Mouse (Mus musculus): ENCODE measurements at regions not wholly inside any gene's neighbourhood (a gene's known extent, or its start where the extent isn't known, plus 50 kb on each side); places are given as distances from the start of the nearest gene placed in this dataset.

- H3K4me1 ChIP-seq (replicated peaks), result no peaks in the 10 kb centered on the region
- H3K9me3 ChIP-seq, result no peaks in the 10 kb centered on the region
- 90% methylated on average over 8 of the region's 8 CpGs for WGBS
- no peak overlapping the region for H3K4me2 ChIP-seq
- no peak for ATAC-seq (ENCODE audit: low FRiP score)
- no peak overlapping the region for H3K9ac ChIP-seq
- no peaks in the 10 kb centered on the region for H3K27me3 ChIP-seq
- H3K36me3 ChIP-seq, result no peaks in the 10 kb centered on the region
- H3K4me3 ChIP-seq, result no peak overlapping the region
- H3K27ac ChIP-seq, result no peak overlapping the region
These were observed 75.7 kb upstream of the Igfbp3 start for GRCm38 (mm10) chr11:7289242-7289938.

DNA sequence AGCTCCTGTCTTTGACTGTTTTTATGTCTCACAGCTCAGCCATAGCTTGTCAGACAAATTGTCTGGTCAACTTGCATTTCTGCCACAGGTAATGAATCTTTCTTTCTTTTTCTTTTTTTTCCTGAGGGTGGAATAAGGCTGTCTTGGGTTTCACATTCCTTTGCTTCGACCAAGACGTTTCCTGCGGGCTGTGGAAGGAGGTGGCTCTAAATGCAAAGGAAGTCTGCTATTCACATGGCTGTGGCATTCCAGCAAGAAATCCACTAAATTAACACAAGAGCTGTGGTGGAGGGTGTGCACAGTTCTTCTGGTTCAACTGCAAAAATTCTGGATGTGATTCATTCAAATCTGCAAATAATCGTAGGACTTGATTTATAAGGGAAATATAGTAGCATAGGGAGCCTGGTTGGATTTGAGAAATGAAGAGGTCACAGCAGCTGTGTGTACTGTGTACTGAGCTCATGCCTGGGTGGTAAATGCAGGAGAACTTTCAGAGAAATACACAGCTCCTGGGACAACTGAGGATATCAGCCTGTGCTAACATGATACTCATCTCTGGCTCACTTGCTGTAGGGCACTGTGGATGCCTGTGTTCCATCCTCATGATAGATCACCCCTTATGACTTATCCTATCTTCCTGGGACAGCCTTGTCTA is 71.2 kb upstream of the Igfbp3 start:
- ATAC-seq (ENCODE audit: low FRiP score), result no peak
- 72% methylated on average over 4 of the region's 4 CpGs for WGBS
- no peak overlapping the region for H3K27ac ChIP-seq

DNA sequence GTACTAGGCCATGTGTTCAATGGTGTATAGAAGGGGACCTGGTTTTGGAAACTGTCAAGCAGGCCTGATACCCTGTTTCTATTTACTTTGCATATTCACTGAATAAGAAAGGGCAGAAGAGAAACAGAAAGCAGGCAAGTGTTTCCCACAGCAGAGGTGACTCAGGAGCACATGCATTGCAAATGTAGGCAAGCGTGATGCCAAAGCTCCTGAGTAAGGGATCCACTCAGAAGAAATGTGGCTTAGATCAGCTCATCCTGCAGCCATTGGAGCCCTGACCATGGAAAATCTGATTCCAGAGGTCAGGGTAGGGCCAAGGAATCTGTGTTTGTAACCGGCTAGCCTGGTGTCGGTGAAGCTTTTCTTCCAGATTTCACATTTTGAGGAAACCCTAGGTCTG is 69.3 kb upstream of the Igfbp3 start:
- Histone ChIP-seq H3K36me3 (no peaks in the 10 kb centered on the region), H3K27me3 (no peaks in the 10 kb centered on the region), H3K4me3 (no peak overlapping the region), H3K9ac (no peak overlapping the region), H3K4me1 (replicated peaks) (no peaks in the 10 kb centered on the region), H3K27ac (no peak overlapping the region), H3K4me2 (no peak overlapping the region), H3K9me3 (no peaks in the 10 kb centered on the region)
- WGBS, result 92% methylated on average over 3 of the region's 3 CpGs
- no peak for ATAC-seq (ENCODE audit: low FRiP score)

More for the DNA sequence above, 71.2 kb upstream of the Igfbp3 start:
- Histone ChIP-seq H3K36me3 (no peaks in the 10 kb centered on the region), H3K4me3 (no peak overlapping the region), H3K4me1 (replicated peaks) (no peaks in the 10 kb centered on the region), H3K9ac (no peak overlapping the region), H3K9me3 (no peaks in the 10 kb centered on the region), H3K27me3 (no peaks in the 10 kb centered on the region), H3K4me2 (no peak overlapping the region)

GRCm38 (mm10) chr11:7282188-7282587 is 68.5 kb upstream of the Igfbp3 start:
- no peak overlapping the region for H3K27ac ChIP-seq
- no peak overlapping the region for H3K9ac ChIP-seq
- no peaks in the 10 kb centered on the region for H3K4me1 ChIP-seq (replicated peaks)
- no peak overlapping the region for H3K4me2 ChIP-seq
- no peaks in the 10 kb centered on the region for H3K9me3 ChIP-seq
- no peak overlapping the region for H3K4me3 ChIP-seq
- ATAC-seq (ENCODE audit: low FRiP score), result no peak
- 90% methylated on average over 2 of the region's 2 CpGs for WGBS
- H3K36me3 ChIP-seq, result no peaks in the 10 kb centered on the region
- no peaks in the 10 kb centered on the region for H3K27me3 ChIP-seq

DNA sequence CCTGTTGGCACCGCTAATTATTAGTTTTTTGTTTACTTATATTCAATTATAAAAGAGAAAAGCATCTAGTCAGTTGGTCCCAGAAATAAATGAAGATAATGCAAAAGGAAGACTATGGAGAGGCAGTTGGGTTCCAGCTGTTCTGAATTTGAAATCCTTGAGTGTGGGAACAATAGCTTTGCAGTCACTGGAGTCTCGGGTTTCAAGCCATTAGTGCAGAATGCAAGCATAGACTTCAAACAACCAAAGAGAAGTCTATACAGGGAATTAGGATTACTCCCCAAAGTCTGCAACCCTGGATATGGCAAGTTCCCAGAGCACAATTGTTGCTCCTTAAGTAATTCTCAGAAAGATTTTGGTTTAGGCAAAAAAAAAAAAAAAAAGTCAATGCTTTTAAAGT is 67.9 kb upstream of the Igfbp3 start:
- Histone ChIP-seq H3K36me3 (no peaks in the 10 kb centered on the region), H3K4me3 (no peak overlapping the region), H3K9me3 (no peaks in the 10 kb centered on the region), H3K9ac (no peak overlapping the region), H3K4me2 (no peak overlapping the region), H3K27me3 (no peaks in the 10 kb centered on the region), H3K27ac (no peak overlapping the region), H3K4me1 (replicated peaks) (no peaks in the 10 kb centered on the region)
- ATAC-seq (ENCODE audit: low FRiP score), result no peak
- WGBS, result 26% methylated on average over 2 of the region's 2 CpGs

DNA sequence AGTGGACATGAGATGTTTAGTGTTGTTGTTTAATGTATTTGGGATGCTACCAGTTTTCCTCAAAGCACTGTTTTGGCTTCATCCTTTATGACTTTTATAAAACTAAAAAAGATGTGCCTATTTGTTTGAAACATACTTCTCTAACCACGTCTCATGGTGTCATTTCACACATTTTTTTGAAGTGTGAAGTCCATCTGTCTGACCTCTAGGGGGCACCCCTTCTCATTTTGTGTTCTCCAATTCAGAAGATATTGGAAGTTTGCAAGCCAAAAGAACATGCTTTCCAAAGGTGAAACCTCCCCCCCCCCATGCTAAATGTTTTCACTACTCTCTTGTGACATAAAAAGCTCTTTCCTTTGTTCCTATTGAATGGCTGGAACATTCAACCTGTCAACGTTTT is 66.2 kb upstream of the Igfbp3 start:
- H3K9me3 ChIP-seq, result no peaks in the 10 kb centered on the region
- ATAC-seq (ENCODE audit: low FRiP score), result no peak
- H3K4me1 ChIP-seq (replicated peaks), result no peaks in the 10 kb centered on the region
- 60% methylated on average over 2 of the region's 2 CpGs for WGBS
- H3K4me3 ChIP-seq, result no peak overlapping the region
- no peaks in the 10 kb centered on the region for H3K36me3 ChIP-seq
- H3K27me3 ChIP-seq, result no peaks in the 10 kb centered on the region
- no peak overlapping the region for H3K9ac ChIP-seq
- no peak overlapping the region for H3K4me2 ChIP-seq
- H3K27ac ChIP-seq, result no peak overlapping the region

DNA sequence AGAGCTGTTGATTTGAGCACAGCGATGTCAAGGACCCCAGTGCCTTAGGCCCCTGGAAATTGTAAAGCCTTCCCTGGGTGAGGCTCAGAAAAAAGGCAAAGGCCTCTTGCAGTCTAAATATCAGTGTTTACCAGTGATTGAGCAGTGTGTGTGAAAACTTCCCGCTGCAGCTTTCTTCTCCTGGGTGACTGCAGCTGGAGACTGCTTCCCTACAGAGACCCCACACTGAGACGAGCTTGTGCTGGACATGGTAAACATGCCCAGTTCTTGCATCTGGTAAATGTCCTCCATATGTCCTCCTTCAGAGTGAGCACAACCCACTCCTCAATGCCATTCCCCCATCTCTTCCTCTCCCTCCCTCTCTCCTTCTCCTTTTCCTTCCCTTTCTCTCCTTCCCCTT is 58.8 kb upstream of the Igfbp3 start:
- Histone ChIP-seq H3K9ac (no peak overlapping the region), H3K4me3 (no peak overlapping the region), H3K9me3 (no peaks in the 10 kb centered on the region), H3K27ac (no peak overlapping the region), H3K4me2 (no peak overlapping the region), H3K36me3 (no peaks in the 10 kb centered on the region), H3K27me3 (no peaks in the 10 kb centered on the region), H3K4me1 (replicated peaks) (no peaks in the 10 kb centered on the region)
- WGBS, result 54% methylated on average over 3 of the region's 3 CpGs
- ATAC-seq (ENCODE audit: low FRiP score), result no peak

DNA sequence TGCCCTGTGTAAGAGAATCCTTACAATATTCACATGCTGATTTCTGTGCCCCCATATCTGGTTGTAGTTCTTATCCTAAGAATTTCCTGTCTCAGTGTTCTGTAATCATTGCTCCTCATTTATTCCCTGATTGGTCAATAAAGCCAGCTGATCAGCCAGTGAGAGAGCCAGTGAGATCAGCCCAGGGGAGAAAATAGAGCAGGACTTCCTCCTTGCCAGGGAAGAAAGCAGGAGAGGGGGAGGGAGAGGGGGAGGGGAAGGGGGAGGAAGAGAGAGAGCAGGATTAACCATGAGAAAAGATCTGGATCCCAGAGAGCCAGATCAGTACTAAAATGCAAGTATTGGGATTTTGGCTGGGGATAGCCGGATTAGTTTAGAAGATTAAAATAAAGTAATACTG is 57.2 kb upstream of the Igfbp3 start:
- no peak overlapping the region for H3K9ac ChIP-seq
- 94% methylated on average over 1 of the region's 1 CpGs for WGBS

GRCm38 (mm10) chr11:7263971-7264370 is 50.2 kb upstream of the Igfbp3 start:
- no peak for ATAC-seq (ENCODE audit: low FRiP score)
- Histone ChIP-seq H3K27ac (no peak overlapping the region), H3K4me3 (no peak overlapping the region), H3K36me3 (no peaks in the 10 kb centered on the region), H3K4me2 (no peak overlapping the region), H3K27me3 (no peaks in the 10 kb centered on the region), H3K4me1 (replicated peaks) (no peaks in the 10 kb centered on the region), H3K9ac (no peak overlapping the region), H3K9me3 (no peaks in the 10 kb centered on the region)
- 93% methylated on average over 4 of the region's 4 CpGs for WGBS

More for the DNA sequence above, 57.2 kb upstream of the Igfbp3 start:
- Histone ChIP-seq H3K4me2 (no peak overlapping the region), H3K9me3 (no peaks in the 10 kb centered on the region), H3K4me1 (replicated peaks) (no peaks in the 10 kb centered on the region), H3K36me3 (no peaks in the 10 kb centered on the region), H3K27me3 (no peaks in the 10 kb centered on the region), H3K27ac (no peak overlapping the region), H3K4me3 (no peak overlapping the region)
- no peak for ATAC-seq (ENCODE audit: low FRiP score)

All from hindbrain, embryonic 13.5 days (tissue).